Mouse (Mus musculus) layer of hippocampus, postnatal 36 days (tissue): ENCODE measurements around the gene 6030445D17Rik. TPM values are rescaled to one million over a fixed set of nuclear protein-coding genes. Genes with fewer than 3 reads are reported as not detected.

Experiments
- DNase-seq, 2 experiments: peaks; one replicate each; pipeline ENCODE4 v3.0.0; 2022
- total RNA-seq, 2 experiments: library from RNA; stranded (reverse); gene quantifications; 2 replicates each; pipeline ENCODE4 v1.2.3; 2021

6030445D17Rik gene
- total RNA-seq, 2 experiments from 2014 or later, result 0.51 to 0.65 TPM

DNA sequence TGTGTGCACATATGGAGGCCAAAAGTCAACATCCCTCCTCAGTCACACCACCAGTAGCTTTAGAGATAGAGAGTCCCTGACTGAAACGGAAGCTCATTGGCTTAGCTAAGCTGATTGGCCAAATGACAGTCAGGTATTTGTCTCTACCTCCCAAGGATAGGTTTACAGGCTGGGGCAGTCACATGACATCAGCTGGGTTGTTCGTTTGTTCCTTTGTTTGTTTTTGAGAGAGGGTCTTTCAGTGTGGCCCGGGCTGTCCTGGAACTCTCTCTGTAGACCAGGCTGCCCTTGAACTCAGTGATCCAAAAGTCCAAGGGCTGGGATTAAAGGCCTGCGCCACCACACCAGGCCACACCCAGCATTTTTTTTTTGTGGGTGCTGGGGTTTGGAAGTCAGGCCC is 844 bp upstream of the 6030445D17Rik start:
- DNase-seq, result no peak

- no peak for DNase-seq
Measured at GRCm38 (mm10) chr4:136461761-136462085, 327 bp upstream of the 6030445D17Rik start.

GRCm38 (mm10) chr4:136462839-136463178 is 759 bp downstream of the 6030445D17Rik start:
- DNase-seq, result no peak

- DNase-seq, result no peak
Measured at GRCm38 (mm10) chr4:136463436-136463835, 1.4 kb downstream of the 6030445D17Rik start.

DNA sequence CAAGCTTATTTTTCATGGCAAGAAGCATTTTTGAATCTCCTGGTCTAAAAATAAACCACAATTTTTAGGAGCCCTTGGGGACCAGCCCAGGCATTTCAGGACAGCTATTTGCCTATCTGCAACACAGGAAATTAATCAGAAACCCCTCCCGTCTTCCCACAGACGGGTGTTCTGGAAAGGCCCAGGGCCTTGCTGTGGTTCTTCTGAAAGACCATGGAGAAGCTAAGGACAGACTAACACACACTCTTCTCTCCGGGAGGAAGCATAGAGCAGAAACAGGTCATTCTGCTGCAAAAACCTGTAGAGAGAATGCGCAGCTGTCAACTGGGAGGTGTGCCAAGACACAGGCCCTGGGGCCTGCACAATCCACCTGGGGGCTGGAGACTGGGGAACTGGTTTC is 4.2 kb downstream of the 6030445D17Rik start:
- DNase-seq, result no peak

- peak; percentile 77 to 80 for DNase-seq
Measured at GRCm38 (mm10) chr4:136468553-136469327, 6.7 kb downstream of the 6030445D17Rik start.

- DNase-seq, result peak; percentile 94 to 96
Measured at GRCm38 (mm10) chr4:136469371-136469903, 7.4 kb downstream of the 6030445D17Rik start, which contains the start of gene Luzp1. Gene Luzp1 (plus strand): TSS chr4:136469761.

DNA sequence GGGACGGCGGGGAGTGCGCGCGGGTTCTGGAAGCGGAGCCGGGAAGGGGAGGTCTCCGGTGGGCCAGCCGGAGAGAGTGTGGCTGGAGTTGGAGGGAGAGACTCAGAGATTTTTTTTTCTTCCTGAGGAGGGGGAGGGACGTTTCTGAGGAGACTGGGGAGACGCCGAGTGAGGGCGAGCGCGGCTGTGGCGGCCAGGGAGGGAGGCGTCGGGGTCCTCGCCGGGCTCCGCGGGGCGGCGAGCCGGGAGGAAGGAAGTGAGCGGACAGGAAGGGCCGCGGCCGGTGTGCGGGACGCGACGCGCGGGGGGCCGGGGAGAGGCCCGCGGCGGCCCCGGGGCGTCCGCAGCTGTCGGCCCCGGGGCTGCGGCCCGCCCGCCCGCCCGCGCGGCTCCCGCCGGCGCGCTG is 7.9 kb downstream of the 6030445D17Rik start:
- no peak for DNase-seq

DNA sequence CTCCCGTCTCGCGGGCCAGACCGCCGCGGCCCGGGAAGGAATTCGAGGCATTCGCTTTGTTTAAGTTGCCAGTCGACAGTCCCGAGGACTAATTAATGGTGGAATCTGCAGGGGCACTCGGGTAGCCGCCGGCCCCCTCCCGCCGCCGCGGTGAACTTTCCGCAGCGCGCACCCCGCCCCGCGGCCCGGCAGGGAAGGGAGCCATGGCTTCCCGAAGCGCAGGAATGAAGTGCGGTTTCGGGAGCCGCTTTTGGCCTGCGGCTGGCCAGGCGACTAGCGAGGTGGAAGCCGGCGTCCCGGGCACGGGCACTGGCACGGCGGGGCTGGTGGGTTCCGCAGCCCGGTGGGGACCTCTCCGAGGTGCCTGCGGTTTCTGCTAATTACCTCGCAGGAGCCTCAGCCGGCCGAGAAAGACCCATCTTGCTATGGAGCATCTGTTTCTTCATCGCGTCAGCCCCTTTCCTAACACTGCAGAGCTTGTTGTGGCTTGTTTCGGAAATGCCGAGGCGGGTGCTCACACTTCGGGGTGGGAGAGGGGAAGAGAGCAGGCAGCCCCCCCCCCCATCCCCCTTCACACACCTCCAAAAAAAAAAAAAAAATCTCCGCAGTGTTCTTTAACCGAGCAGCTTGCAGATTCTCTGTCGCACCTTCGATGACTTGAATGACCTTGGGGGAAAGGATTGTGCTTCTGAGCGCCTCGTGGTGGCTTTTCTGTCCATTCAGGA is 8.5 kb downstream of the 6030445D17Rik start:
- peak; percentile 53 to 60 for DNase-seq

DNA sequence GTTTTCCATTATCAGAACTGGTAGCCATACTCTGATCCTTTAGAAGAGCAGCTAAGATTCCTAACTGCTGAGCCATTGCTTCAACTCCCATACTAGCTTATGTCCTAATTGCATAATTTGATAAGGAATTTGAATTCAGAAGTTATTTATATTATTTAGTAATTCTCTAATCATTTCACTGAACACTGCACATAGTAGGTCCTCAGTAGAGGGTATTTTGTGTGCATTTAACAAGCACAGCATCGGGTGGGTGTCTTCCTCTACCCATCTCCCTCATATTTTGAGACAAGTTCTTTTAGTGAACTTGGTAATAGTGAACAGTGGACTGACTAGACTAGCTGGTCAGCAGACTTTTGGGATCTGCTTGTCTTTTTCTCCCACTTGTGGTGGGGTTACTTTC is 14.6 kb downstream of the 6030445D17Rik start:
- DNase-seq, result no peak

DNA sequence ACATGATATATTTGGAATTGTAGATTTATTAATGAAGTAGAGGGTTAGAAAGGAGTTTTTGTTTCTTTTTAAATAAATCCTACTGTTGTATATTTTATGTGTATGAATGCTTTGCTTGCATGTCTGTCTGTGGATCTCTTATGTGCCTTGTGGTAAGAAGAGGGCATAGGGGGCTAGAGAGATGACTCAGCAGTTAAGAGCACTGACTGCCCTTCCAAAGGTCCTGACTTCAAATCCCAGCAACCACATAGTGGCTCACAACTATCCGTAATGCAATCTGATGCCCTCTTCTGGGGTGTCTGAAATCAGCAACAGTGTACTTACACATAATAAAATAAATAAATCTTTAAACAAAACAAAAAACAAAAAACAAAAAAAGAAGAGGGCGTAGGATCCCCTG is 24.5 kb downstream of the 6030445D17Rik start:
- DNase-seq, result no peak

DNA sequence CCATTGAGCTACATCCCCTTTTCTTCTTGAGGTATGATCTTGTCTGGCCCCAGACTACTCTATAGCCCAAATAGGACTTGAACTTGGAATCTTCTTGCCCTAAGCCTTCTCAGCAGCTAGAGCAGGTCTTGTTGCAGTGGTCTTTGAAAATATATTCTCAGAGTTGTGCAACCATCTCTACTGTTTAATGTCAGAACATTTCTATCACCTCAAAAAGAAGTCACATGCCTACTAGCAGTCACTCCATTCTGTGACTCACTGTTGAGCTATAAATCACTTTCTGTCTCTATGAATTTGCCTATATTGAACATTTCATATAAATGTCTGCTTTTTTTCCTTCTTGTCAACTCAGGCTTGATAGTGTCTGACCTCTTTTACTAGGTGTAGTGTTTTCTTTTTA is 33.9 kb downstream of the 6030445D17Rik start:
- no peak for DNase-seq

- no peak for DNase-seq
Measured at GRCm38 (mm10) chr4:136505426-136506215, 43.6 kb downstream of the 6030445D17Rik start.

- no peak for DNase-seq
Measured at GRCm38 (mm10) chr4:136509857-136510256, 47.8 kb downstream of the 6030445D17Rik start.

DNA sequence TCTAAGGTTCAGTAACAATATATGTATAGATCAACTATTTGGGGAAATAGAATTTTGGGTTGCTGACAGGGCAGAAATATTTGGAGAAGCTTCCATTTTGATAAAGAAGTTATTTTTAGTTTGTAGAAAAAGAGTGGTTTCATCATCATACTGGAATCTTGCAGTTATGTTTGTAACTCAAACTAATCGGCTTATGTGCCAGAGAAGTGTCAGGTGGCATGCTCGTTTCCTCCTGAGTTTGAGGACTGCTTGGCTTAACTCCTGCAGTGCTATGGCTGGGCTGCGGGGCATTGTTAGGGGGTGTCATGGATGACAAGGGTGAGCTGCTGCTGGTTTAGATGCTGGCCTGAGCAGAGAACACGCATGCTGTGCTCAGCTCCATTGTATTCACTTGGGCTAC is 49.7 kb downstream of the 6030445D17Rik start:
- DNase-seq, result no peak

DNA sequence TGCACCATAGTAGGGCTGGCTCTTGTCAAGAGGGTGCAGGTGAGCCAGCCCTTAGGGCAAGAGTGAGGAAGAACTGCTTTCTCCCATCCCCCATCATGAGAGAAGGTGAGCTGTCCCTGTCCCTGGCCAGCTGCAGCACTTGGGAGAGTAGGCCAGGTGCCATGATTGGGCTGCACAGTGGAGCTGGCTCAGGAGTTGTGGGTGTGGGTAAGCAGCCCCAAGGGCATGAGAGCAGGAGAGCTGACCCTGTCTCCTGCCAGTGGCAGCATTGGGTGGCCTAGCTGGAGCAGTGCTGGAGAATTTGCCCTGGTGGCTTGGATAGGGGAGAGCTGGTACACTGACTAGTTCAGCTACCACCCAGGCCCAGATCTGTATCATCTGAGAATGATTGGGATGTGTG is 50.9 kb downstream of the 6030445D17Rik start:
- no peak for DNase-seq

Other genes with a start within 250 kb of the 6030445D17Rik start
- under 1 TPM; 0.27 to 0.30 TPM for gene Tcea3, start 214.5 kb upstream of the 6030445D17Rik start, total RNA-seq
- 10 to 100 TPM; 37.7 to 43.1 TPM for gene Zfp46, start 177.6 kb upstream of the 6030445D17Rik start, total RNA-seq
- gene Hnrnpr, start 151.3 kb upstream of the 6030445D17Rik start, total RNA-seq, result 10 to 100 TPM; 88.7 TPM
- under 1 TPM; 0.12 to 0.28 TPM for gene Htr1d, start 38.7 kb upstream of the 6030445D17Rik start, total RNA-seq
- 100 to 1,000 TPM in 1 of 2 experiments, 10 to 100 TPM in 1; 95.2 to 111 TPM for gene Luzp1, start 7.5 kb downstream of the 6030445D17Rik start, total RNA-seq
- 10 to 100 TPM; 89.2 to 95.6 TPM for gene Kdm1a, start 140.5 kb downstream of the 6030445D17Rik start, total RNA-seq
- not detected for gene Tex46, start 148.2 kb downstream of the 6030445D17Rik start, total RNA-seq
- gene Lactbl1, start 160.4 kb downstream of the 6030445D17Rik start, total RNA-seq, result not detected